Mouse (Mus musculus) stomach, embryonic 15.5 days (tissue): ENCODE results near the gene Foxr1. TPM values are rescaled to one million over a fixed set of nuclear protein-coding genes. Genes with fewer than 3 reads are reported as not detected.

Experiments used
- ATAC-seq: fragments of 200-750 bp; cut with Nextera tagmentation; 2 replicates; pipeline ENCODE4 v1.8.0; 2017; ENCODE audit warnings: low read depth, moderate number of reproducible peaks, moderate TSS enrichment; ENCODE audit not compliant: insufficient read depth, low FRiP score
- H3K27ac ChIP-seq: fragments of 300-500 bp; sonication (generic); 2 replicates; pipeline ENCODE4 v1.5.1; 2015; ENCODE audit warnings: mild to moderate bottlenecking, inconsistent platforms
- H3K27me3 ChIP-seq: fragments of 300-500 bp; sonication (generic); replicated peaks from 2 replicates; pipeline ENCODE4 v1.6.1; 2015; ENCODE audit warnings: inconsistent platforms
- H3K36me3 ChIP-seq: fragments of 300-500 bp; sonication (generic); 2 replicates; pipeline ENCODE4 v1.6.1; 2015; ENCODE audit warnings: inconsistent platforms
- H3K4me1 ChIP-seq: fragments of 300-500 bp; sonication (generic); 2 replicates; pipeline ENCODE4 v1.6.1; 2015; ENCODE audit warnings: inconsistent platforms
- H3K4me2 ChIP-seq: fragments of 300-500 bp; sonication (generic); 2 replicates; pipeline ENCODE4 v1.6.1; 2015; ENCODE audit warnings: mild to moderate bottlenecking, inconsistent platforms
- H3K4me3 ChIP-seq: fragments of 300-500 bp; sonication (generic); replicated peaks from 2 replicates; pipeline ENCODE4 v1.5.1; 2015; ENCODE audit warnings: inconsistent platforms
- H3K9ac ChIP-seq: fragments of 300-500 bp; sonication (generic); 2 replicates; pipeline ENCODE4 v1.6.1; 2015; ENCODE audit warnings: inconsistent platforms
- H3K9me3 ChIP-seq: fragments of 300-500 bp; sonication (generic); 2 replicates; pipeline ENCODE4 v1.6.1; 2016; ENCODE audit warnings: inconsistent platforms
- WGBS: fragments of 180-500 bp; shearing (Covaris S2); methylation state at CpG from one replicate; pipeline ENCODE4 v1.1.7; 2015; 5-methylcytosine and 5-hydroxymethylcytosine counted together
- microRNA-seq: library from miRNA; unstranded; fragments of <30 nt; microRNA quantifications from one replicate; pipeline ENCODE4, GENCODE M21; 2016
- polyA plus RNA-seq: library from polyadenylated mRNA; unstranded; fragments of >200 nt; fragmentation: Nextera tagmentation; extraction: Ambion mirVana; gene quantifications from 2 replicates; pipeline ENCODE4 v1.2.1, GENCODE M21; 2015

Gene Foxr1
- polyA plus RNA-seq, 1 experiment from 2014 or later = not detected

- Histone ChIP-seq H3K4me2 (no peak overlapping the region), H3K27me3 (no peaks in the 10 kb centered on the region), H3K4me1 (no peaks in the 10 kb centered on the region), H3K27ac (no peak overlapping the region), H3K9me3 (no peaks in the 10 kb centered on the region), H3K9ac (no peak overlapping the region), H3K36me3 (peaks cover 80% of the 10 kb centered on the region), H3K4me3 (no peak overlapping the region)
- no peak for ATAC-seq
- WGBS = 77% methylated on average over 3 of the region's 3 CpGs
Observed at GRCm38 (mm10) chr9:44387221-44387620, 53.7 kb downstream of the Foxr1 start.

GRCm38 (mm10) chr9:44384596-44384995 lies 56.3 kb downstream of the Foxr1 start:
- 88% methylated on average over 13 of the region's 13 CpGs for WGBS
- Histone ChIP-seq H3K4me1 (peaks cover 14% of the 10 kb centered on the region; the same call in 1 of the 2 replicates), H3K4me3 (no peak overlapping the region), H3K27me3 (no peaks in the 10 kb centered on the region), H3K4me2 (no peak overlapping the region), H3K36me3 (peaks cover 79% of the 10 kb centered on the region), H3K27ac (no peak overlapping the region), H3K9me3 (no peaks in the 10 kb centered on the region), H3K9ac (no peak overlapping the region)
- no peak for ATAC-seq

Small RNAs within 50 kb of the gene (microRNA-seq; reads per million reads assigned to microRNA genes)
- gene Mir7085 = not detected

Other genes with a start within 250 kb of the Foxr1 start
- 12.4 and 13.6 TPM in 2 replicates for gene Cbl, start 207.1 kb downstream of the Foxr1 start, polyA plus RNA-seq
- gene Ccdc153, start 200.5 kb downstream of the Foxr1 start, polyA plus RNA-seq = 0.23 TPM in 1 of 2 replicates, not detected in the other
- 2.5 and 2.9 TPM in 2 replicates for gene Pdzd3, start 189.7 kb downstream of the Foxr1 start, polyA plus RNA-seq
- gene Nlrx1, start 172.5 kb downstream of the Foxr1 start, polyA plus RNA-seq = 8.9 TPM in 2 replicates
- gene Abcg4, start 152.5 kb downstream of the Foxr1 start, polyA plus RNA-seq = 4.6 and 5.1 TPM in 2 replicates
- gene Hinfp, start 135.5 kb downstream of the Foxr1 start, polyA plus RNA-seq = 20.3 and 21.4 TPM in 2 replicates
- gene C2cd2l, start 120.9 kb downstream of the Foxr1 start, polyA plus RNA-seq = 7.9 and 10.1 TPM in 2 replicates
- gene Dpagt1, start 115.1 kb downstream of the Foxr1 start, polyA plus RNA-seq = 33.2 and 33.5 TPM in 2 replicates
- 260 and 267 TPM in 2 replicates for gene H2afx, start 106.4 kb downstream of the Foxr1 start, polyA plus RNA-seq
- 155 and 202 TPM in 2 replicates for gene Hmbs, start 96.9 kb downstream of the Foxr1 start, polyA plus RNA-seq
- gene Vps11, start 79.5 kb downstream of the Foxr1 start, polyA plus RNA-seq = 25.8 and 26.4 TPM in 2 replicates
- gene Hyou1, start 61.6 kb downstream of the Foxr1 start, polyA plus RNA-seq = 30.6 and 36.2 TPM in 2 replicates
- 31.1 and 34.1 TPM in 2 replicates for gene Slc37a4, start 44.3 kb downstream of the Foxr1 start, polyA plus RNA-seq
- 1,740 and 2,121 TPM in 2 replicates for gene Rps25, start 34.0 kb downstream of the Foxr1 start, polyA plus RNA-seq
- gene Trappc4, start 33.5 kb downstream of the Foxr1 start, polyA plus RNA-seq = 115 and 125 TPM in 2 replicates
- gene Ccdc84, start 22.6 kb downstream of the Foxr1 start, polyA plus RNA-seq = 27.4 and 27.9 TPM in 2 replicates
- gene Upk2, start 13.8 kb upstream of the Foxr1 start, polyA plus RNA-seq = 18.2 and 26.2 TPM in 2 replicates
- gene Bcl9l, start 41.7 kb upstream of the Foxr1 start, polyA plus RNA-seq = 12.0 and 12.1 TPM in 2 replicates
- 0.54 and 0.62 TPM in 2 replicates for gene Cxcr5, start 120.7 kb upstream of the Foxr1 start, polyA plus RNA-seq
- gene Ddx6, start 163.8 kb upstream of the Foxr1 start, polyA plus RNA-seq = 18.6 and 19.8 TPM in 2 replicates
- 0.13 TPM in 1 of 2 replicates, not detected in the other for gene Treh, start 232.1 kb upstream of the Foxr1 start, polyA plus RNA-seq